Mouse (Mus musculus): ENCODE results near the gene P3h4. TPM values are rescaled to one million over a fixed set of nuclear protein-coding genes. Genes with fewer than 3 reads are reported as not detected.

The P3h4 gene
- total RNA-seq, 4 experiments from 2014 or later, result 13.7 to 19.4 (median 16.4) TPM

DNA sequence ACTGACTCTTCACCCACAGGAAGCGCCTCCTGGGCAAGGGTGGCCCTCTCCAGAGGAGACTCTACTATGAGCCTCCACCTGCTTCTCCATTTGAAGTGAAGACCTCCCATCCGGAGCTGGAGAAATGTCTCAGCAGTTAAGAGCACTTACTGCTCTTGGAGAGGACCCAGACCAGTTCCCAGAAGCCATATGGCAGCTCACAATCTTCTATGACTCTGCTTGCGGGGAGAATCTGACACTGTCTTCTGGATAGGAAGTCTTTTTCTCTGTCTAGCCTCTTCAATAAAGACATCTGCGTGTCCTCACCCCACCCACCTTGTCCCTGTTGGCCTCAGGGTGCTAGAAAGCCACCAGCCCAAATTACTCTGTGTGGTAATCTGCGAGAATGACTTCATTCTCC is 21.7 kb downstream of the P3h4 start:
- DNase-seq (ENCODE audit: low spot score), result no peak

DNA sequence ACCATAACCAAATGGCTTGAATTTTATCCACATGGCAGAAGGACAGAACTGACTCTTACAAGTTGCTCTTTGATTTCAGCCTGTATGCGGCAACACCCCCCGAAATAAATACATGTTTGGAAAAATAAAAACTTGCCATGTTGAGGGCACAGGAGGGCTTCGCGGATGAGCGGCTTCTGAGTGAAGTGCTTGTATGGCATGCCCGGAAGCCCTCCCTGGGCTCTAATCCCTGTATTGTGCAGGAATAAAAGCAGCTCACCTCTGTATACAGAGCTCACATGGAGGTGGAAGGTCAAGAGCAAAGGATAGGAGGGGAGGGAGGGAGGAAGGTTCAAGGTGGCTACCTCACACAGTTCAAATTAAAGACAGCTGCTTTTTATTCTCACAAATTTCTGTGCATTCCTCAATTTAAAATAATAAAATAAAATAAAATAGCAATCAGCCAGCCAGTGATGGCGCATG is 22.7 kb downstream of the P3h4 start:
- no peak for DNase-seq (ENCODE audit: low spot score)

DNA sequence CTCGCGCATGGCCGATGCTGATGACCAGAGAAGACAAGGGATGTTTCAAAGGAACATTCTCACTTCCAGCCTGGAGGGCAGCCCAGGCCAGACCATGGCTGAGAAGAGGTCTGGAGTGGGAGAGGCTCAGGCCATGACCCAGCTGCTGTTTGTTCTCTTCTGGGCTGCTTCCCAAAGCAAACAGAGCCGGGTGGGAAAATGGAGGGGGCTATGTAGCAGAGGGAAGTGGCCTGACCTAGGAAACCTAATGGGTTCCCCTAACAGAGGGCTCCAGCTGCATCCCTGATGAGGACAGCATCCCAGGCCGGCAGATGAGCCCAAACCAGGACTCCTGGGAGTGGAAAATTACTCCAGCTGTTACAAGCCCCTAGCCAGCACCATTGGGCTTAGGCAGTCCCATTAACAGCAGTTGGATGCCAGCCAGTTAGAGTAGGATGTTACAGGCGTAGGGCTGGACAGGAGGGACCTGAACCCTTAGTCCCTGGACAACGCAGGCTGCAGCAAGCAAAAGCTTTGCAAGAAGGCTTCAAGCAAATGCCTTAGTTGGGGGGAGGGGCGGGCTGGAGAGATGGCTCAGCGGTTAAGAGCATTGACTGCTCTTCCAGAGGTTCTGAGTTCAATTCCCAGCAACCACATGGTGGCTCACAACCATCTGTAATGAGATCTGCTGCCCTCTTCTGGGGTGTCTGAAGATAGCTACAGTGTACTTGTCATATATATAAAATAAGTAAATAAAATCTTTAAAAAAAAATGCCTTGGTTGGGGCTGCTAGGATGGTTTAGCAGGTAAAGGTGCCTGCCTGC is 23.4 kb downstream of the P3h4 start:
- DNase-seq (ENCODE audit: low spot score), result peak; percentile 96

DNA sequence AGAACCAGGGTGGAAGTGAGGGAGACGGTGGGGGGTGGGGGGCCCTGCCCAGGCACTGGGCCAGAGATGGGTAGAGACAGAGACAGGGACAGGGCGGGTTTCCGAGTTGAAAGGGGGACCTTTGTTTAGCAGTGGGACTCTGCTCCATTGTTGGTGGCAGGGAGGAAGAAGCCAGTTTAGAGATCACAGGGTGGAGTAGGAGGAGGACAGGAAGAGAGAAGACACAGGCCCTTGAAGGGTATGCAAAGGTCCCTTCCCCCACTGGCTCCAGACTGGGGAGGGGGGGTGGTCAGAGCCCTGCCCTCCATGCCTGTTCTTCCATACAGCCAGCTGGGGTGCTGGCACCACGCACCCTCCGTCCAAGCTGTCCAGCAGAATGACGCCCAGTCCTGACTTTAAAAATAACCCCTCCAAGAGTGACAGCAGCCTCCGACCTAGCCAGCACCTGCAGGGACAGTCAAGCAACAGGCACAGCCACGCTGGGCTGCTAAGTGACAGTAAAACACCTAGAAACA is 24.6 kb downstream of the P3h4 start:
- DNase-seq (ENCODE audit: low spot score), result peak; percentile 74

DNA sequence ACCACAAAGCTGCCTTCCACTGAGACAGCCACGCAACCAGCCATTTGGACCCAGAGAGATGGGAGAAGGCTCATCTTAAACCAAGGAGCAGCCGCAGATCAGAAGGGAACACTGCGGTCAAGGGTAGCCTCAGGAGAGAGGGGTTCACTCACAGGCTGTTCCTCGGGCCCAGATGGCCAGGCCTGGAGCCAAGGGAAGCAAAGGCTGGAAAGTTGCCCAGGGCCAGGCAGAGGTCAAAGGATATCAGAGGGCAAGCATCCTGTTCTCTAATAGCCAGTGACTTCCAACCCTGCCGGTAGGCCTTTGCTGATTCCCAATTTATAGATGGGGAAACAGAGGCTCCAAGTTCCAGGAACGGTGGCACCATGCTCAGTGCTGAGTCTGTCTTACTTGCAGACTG is 26.0 kb downstream of the P3h4 start:
- DNase-seq (ENCODE audit: low spot score), result peak; percentile 90

DNA sequence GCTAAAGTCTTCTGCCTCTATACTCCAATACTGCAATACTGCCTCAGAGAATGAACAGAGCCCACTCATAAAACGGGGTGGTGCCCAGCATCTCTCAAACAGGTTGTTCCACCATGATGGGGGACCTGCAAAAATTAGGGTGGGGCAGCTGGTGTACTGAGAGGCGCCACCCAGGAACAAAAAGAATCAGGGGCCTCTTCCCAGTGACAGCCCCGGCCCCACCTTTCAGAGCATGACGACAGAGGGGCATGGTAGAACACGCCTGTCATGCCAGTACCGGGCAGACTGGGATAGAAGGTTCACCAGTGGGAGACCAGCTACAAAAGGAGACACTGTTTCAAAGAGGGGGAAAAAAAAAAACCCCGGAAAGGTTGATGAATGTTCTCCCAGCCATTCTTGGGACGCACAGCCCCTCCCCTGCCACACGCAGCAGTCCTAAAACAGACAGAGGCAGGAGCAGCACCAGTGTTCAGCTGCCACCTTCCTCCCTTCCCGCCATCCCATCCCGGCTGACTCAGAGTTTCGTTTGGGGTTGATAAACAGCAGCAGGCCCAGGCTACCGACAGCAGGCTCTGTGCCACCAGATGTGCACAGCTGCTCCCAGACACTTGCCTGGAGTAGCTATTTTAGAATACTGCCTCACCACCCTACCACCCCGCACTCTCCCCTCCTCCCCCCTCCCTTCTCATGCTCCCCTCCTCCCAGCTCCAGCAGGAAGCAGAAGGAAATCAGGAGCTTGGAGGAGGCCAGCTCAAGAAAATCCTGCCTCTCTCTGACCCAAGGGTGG is 26.9 kb downstream of the P3h4 start:
- peak; percentile 86 for DNase-seq (ENCODE audit: low spot score)

DNA sequence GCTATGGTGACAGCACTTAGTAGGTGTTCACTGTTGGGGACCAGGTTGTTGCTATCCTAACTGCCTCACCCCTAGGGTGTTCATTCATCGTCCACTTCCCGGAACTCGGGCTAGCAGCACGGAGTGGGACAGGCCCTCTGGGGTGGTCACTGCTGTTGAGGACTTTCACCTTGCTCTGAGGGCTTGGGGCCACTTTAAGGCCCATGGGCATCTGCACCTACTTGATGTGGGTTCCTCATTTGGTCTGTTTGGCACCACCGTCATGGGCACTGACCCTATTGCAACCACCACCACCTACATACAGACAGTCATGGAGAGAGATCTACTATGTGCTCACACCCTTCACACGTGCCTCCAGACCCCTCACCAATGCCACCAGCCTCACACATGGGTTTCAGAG is 27.5 kb downstream of the P3h4 start:
- DNase-seq (ENCODE audit: low spot score), result no peak

DNA sequence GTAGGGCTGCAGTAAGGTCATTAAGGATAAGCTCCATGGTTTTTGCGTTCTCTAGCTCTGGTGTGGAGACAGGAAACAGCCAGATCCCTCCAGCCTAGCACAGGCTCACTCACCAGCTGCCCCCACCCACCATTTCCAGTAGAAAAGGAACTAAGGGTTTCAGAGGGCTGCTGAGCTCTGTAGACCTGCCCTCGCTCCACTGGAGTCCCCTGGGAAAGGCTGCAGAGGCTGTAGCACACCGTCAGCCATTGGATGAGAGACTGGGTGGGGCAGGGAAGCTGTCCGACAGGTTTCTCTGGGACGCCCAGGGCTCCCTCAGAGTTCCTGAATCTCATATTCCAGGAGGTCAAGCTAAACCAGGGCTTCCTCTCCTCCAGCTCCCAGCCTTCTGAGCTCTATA is 28.1 kb downstream of the P3h4 start:
- DNase-seq (ENCODE audit: low spot score), result no peak

DNA sequence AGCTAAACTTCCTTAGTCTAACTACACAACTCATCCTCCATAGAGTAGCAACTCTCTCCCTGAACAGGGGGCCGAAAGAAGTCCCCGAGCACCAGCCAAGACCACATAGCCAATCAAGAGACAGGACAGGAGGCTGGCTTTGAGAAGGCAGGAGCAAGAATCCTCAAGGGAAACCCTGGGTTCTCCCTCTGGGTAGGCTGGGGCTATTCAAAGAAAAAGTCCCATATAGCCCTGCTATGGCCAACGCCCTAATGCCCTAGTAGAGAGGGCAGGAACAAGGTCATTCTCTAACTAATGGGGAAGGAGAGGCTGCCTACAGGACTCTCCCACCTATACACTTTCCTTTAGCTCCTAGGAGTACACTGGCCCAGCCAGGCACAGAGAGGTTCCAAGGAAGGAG is 29.6 kb downstream of the P3h4 start:
- DNase-seq (ENCODE audit: low spot score), result no peak

DNA sequence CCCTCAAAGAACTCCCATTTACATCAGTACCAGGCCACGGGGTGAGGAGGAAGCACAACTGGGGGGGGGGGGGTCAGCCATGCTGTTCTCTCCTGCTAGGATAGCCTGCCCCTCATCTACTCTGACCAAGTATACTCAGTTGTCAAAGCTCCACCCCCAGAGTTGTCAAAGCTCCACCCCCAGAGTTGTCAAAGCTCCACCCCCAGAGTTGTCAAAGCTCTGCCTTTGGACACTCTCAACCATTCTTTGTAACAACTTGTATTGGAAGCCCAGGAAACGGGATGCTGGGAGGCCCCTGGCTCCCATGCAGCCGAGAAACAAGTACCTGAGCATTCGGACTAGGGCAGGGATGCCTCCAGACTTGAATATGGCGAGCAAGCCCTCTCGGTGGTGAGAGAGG is 32.0 kb downstream of the P3h4 start:
- no peak for DNase-seq (ENCODE audit: low spot score)

DNA sequence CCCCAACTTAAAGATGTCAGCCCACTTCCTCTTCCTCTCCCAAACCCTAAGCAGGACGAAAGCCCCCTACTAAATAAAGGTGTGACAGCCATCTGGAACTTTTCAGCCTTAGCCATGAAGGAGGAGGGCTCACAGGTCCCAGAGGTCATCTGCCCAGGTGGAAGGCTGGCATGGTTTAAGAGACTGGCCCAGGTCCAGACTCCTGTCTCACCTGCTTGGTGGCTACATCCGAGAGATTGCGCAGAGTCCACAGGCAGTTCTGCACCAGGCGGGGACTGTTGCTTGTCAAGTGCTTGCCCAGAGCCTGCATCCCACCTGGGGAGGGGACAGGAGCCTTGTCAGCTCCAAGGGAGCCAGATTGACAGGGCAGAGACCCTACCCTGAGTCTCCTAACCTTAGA is 35.3 kb downstream of the P3h4 start:
- no peak for DNase-seq (ENCODE audit: low spot score)

DNA sequence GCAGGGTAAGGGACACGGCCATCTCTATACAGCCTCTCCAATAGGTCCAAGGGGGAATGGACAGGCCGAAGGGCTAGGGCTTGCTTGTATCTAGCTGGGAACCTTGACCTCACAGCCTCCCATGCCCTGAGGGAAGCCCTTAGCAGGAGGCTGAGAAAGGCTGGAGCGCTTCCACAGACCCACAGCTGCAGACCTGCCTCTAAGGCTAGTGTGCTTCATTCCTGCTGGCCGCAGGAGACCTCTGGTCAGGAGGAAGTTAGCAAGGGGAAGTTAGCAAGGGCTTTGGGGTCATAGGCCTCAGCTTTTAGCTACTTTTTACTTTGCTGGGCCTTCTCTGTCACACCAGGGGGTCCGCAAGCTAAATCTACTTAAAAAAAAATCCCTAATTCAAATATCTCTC is 36.2 kb downstream of the P3h4 start:
- DNase-seq (ENCODE audit: low spot score), result no peak

DNA sequence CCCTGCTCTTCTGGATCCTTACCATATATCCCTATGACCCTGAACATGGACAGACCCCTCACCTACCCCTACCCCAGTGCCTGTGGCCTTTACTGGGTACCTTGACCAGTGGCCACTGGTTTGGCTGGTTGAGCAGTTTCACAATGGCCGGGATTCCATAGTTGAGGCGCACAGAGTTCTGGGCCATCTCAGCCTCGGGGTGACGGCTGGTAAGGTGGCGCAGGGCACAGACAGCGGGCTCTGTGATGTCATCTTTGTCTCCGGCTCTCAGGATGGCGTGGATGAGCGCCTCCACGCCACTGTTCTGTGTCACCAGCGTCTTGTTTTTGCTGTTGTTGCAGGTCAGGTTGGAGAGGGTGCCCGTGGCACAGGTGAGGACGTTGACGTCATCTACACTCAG is 36.6 kb downstream of the P3h4 start:
- DNase-seq (ENCODE audit: low spot score), result no peak

DNA sequence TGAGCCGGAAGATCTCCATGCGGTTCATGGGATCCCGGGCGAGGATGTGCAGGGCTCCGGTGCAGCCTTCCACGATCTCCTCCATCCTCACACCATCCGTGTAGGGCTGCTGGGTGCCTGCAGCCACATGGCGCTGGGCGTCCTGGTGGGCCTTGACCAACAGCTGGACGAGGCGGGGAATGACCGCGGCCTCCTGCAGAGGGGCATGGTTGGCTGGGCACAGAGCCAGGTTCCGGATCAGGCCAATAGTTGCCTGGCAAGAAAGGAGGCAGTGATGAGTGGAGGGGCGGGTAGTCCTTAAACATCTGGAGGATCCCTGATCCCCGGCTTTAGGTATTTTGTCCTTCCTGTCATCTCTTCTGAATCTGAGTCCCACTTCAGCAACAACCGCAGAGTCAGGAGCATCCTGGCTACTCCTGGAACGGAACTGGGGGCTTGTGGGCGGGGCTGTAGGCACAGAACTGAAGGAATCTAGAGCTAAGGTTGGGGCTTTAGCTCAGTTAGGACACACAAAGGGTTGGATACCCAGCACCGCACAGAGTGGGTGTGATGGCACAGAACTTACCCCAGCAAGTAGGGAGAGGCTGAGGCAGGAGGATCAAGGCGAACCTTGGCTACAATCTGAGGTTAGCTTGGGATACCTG is 37.8 kb downstream of the P3h4 start:
- no peak for DNase-seq (ENCODE audit: low spot score)

DNA sequence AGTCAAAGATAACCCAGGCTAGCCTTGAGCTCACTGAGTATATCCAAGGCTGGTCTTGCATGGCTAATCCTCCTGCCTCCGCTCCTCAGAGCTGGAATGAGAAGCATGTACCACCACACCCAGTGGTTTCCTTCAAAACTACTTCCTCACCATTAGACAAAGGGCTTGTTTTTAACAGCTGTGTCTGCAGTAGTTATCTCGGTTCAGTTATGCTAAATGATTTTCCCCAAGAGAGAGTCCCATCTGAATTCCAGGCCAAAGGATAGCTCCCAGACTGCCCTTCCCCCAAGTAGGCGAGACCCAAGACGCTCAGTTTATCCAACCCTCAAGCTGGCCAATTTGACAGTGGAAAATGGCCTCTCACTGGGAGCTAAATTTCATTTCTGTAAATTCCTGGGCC is 38.6 kb downstream of the P3h4 start:
- no peak for DNase-seq (ENCODE audit: low spot score)

DNA sequence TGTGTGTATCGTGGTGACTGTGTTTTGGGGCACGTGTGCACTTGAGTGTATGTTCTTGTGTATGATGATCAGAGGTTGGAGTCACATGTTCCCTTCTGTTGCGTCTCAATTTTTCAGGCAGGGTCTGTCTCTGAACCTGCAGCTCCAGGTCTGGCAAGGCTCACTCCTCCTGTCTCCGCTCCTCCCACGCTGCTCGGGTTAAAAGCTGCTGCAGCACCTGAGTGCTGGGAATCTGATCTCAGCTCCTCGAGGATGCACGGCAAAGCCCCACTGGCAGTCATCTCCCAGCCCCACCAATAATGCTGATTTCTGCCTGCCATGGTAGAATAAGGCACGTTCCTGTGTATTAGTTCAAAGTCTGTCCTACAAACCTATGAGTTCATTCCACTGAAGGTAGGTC is 39.5 kb downstream of the P3h4 start:
- no peak for DNase-seq (ENCODE audit: low spot score)

DNA sequence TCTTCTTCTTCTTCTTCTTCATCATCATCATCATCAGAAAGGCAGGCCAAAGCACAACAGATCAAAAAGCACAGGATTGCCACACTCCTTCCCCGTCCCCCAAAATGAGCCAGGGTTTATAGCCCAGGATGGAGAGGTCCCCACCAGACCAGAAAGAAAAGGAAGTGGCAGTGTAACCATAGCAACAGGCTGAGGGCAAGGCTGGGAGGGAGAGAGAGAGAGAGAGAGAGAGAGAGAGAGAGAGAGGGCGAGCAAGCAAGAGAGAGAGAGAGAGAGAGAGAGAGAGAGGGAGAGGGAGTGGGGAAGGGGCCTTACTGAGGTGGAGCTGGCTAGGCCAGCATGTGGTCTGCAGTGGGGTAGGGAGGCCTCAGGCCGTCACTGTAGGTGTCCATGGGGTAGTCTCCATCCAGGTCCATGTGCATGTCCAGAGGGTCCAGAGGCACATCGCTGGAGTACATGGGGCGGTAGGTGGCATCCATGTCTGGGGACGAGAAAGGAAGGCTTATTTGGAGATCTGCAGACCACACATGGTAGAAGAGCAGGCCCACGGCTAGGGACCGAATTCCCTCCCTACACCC is 42.6 kb downstream of the P3h4 start:
- no peak for DNase-seq (ENCODE audit: low spot score)

DNA sequence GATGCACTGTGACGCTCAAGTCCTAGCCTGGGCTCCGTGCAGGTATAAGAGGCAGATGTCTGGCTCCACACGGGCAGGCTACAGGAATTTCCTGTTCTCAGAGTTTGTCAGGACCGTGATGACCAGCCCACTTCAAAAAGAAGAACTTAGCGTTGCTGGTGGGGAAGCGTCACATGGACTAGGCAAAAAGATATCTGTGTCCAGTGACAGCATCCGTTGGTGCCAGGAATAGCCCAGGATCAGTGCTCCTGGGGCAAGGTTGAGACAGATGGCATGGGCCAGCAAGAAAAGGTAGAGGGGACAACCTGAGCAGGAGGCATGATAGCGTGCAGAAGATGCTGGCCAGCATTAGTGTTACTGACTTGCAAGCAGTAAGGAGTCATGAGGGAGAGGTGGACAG is 44.8 kb downstream of the P3h4 start:
- no peak for DNase-seq (ENCODE audit: low spot score)

DNA sequence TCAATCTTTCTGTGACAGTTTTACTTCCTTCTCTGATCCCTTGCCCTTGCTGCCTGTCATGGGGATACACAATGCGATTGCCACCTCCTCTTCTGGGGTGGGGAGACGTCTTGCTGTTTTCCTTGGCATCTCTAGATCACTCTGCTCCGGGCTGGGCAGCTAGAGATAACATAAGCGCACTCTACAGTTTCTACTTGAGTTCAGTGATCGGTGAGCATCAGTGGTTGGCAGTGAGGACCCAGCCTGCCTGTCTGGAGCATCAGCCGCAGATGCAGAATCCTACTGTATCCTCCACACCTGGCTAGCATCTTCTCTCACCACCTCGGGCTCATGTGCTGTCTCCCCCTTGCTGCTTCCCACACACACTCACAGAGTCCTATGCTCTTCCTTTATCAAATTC is 45.5 kb downstream of the P3h4 start:
- DNase-seq (ENCODE audit: low spot score), result no peak

DNA sequence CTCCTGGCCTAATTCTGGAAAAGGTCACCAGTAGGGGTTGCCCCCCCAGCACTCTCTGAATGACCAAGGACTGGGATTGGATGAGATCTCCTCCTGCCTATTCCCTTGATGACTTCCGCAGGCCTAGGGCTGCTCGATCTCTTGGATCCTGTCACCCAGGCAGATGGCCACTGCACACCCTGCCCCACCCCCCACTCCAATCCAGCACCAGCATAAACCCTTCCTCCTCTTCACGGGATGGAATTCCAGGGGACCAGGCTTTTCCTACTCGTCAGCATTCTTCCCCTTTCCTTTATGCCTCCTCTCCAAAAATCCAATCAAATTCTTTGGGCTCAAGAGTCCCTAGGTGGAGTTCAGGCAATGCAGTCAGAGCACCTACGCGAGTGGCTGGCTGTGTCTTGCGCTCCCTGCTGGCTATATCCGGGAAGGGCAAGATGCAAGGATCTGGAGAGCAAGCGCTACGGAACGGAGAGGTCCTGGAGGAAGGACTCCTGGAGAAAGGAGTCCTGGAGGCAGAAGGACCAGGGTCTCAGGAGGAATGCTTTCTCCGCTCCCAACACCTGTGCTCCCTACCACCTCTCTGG is 51.6 kb downstream of the P3h4 start:
- DNase-seq (ENCODE audit: low spot score), result peak; percentile 71

DNA sequence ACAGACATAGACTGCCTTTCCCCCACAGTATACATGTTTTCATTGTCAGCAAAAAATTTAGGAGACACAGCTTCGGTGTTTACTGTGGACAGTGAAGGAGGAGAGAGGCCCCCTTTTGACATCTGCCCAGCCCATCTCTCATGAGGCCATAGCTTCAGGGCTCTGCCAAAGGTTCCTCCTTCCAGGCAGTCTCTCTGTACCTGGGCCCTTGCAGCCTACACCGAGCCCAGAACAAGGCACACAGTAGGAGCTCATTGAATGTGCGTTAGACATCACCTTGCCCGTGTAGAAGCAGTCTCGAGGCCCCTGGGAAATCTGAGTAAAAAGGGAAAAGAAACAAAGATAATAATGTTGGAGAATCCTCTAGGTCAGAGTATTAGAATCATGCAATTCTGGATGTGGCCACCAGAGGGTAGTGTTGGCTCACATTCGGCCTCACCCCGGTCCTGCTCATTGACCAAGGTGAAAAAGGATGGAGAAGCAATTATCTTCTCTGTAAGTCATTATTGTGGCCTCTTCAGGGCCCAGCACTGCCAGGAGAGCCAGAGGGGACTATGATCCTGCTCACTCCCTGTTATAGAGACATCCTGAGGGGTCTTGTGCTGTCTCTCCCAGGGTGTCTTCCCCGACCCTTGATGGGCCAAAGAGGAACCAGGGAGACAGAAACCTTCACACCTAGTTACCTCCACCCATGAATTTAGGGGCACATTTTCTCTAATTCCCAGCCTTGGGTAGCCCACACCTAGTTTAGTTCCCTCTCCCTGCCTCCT is 52.2 kb downstream of the P3h4 start:
- peak; percentile 82 for DNase-seq (ENCODE audit: low spot score)

Measured in heart, adult 8-10 months (tissue).